Mouse (Mus musculus) neural tube, embryonic 15.5 days (tissue): ENCODE results near the gene Gm42906. TPM values are rescaled to one million over a fixed set of nuclear protein-coding genes. Genes with fewer than 3 reads are reported as not detected.

Experiments
- ATAC-seq: fragments of 200-750 bp; cut with Nextera tagmentation; 2 replicates; pipeline ENCODE4 v1.8.0; 2017; ENCODE audit warnings: mild to moderate bottlenecking, moderate TSS enrichment, moderate library complexity; ENCODE audit not compliant: low FRiP score
- H3K27ac ChIP-seq: fragments of 300-500 bp; sonication (generic); replicated peaks from 2 replicates; pipeline ENCODE4 v1.5.1; 2015; ENCODE audit warnings: mild to moderate bottlenecking, inconsistent platforms
- H3K27me3 ChIP-seq: fragments of 300-500 bp; sonication (generic); replicated peaks from 2 replicates; pipeline ENCODE4 v1.6.1; 2015; ENCODE audit warnings: inconsistent platforms
- H3K36me3 ChIP-seq: fragments of 300-500 bp; sonication (generic); 2 replicates; pipeline ENCODE4 v1.6.1; 2015; ENCODE audit warnings: inconsistent platforms
- H3K4me1 ChIP-seq: fragments of 300-500 bp; sonication (generic); 2 replicates; pipeline ENCODE4 v1.6.1; 2015; ENCODE audit warnings: inconsistent platforms
- H3K4me2 ChIP-seq: fragments of 300-500 bp; sonication (generic); 2 replicates; pipeline ENCODE4 v1.6.1; 2015; ENCODE audit warnings: inconsistent platforms, mild to moderate bottlenecking, moderate library complexity
- H3K4me3 ChIP-seq: fragments of 300-500 bp; sonication (generic); replicated peaks from 2 replicates; pipeline ENCODE4 v1.5.1; 2015; ENCODE audit warnings: mild to moderate bottlenecking, inconsistent platforms
- H3K9ac ChIP-seq: fragments of 300-500 bp; sonication (generic); replicated peaks from 2 replicates; pipeline ENCODE4 v1.6.1; 2015; ENCODE audit warnings: mild to moderate bottlenecking, inconsistent platforms
- H3K9me3 ChIP-seq: fragments of 300-500 bp; sonication (generic); replicated peaks from 2 replicates; pipeline ENCODE4 v1.6.1; 2016; ENCODE audit warnings: inconsistent platforms
- WGBS: fragments of 180-500 bp; shearing (Covaris S2); methylation state at CpG from one replicate; pipeline ENCODE4 v1.1.7; 2015; ENCODE audit warnings: mixed read lengths; 5-methylcytosine and 5-hydroxymethylcytosine counted together
- polyA plus RNA-seq: library from polyadenylated mRNA; unstranded; fragments of >200 nt; fragmentation: Nextera tagmentation; extraction: Ambion mirVana; gene quantifications from 2 replicates; pipeline ENCODE4 v1.2.1, GENCODE M21; 2015

Gm42906 gene
- polyA plus RNA-seq, 1 experiment from 2014 or later: not detected

GRCm38 (mm10) chr5:151092886-151093665, 334.9 kb downstream of the Gm42906 start:
- H3K27me3 ChIP-seq: no peaks in the 10 kb centered on the region
- H3K4me3 ChIP-seq: no peak overlapping the region
- no peak overlapping the region for H3K27ac ChIP-seq
- no peaks in the 10 kb centered on the region for H3K36me3 ChIP-seq
- H3K9ac ChIP-seq: no peak overlapping the region
- 77% methylated on average over 3 of the region's 3 CpGs for WGBS
- no peak for ATAC-seq
- H3K4me1 ChIP-seq: peaks cover 4% of the 10 kb centered on the region; the same call in 1 of the 2 replicates
- H3K9me3 ChIP-seq: no peaks in the 10 kb centered on the region
- H3K4me2 ChIP-seq: no peak overlapping the region

GRCm38 (mm10) chr5:151090996-151091395, 337.0 kb downstream of the Gm42906 start:
- no peaks in the 10 kb centered on the region for H3K36me3 ChIP-seq
- WGBS: 93% methylated on average over 6 of the region's 6 CpGs

GRCm38 (mm10) chr5:151089201-151089600, 338.8 kb downstream of the Gm42906 start:
- Histone ChIP-seq H3K9ac (no peak overlapping the region), H3K4me2 (no peak overlapping the region), H3K36me3 (no peaks in the 10 kb centered on the region), H3K4me3 (no peak overlapping the region), H3K9me3 (no peaks in the 10 kb centered on the region), H3K27me3 (no peaks in the 10 kb centered on the region), H3K4me1 (peaks cover 9% of the 10 kb centered on the region; the same call in 1 of the 2 replicates), H3K27ac (0 out of 2 replicates have a peak overlapping the region, but pooled peaks have one; percentile 8)
- ATAC-seq: no peak
- WGBS: 41% methylated on average over 6 of the region's 6 CpGs

More at GRCm38 (mm10) chr5:151090996-151091395, 337.0 kb downstream of the Gm42906 start:
- no peaks in the 10 kb centered on the region for H3K27me3 ChIP-seq
- no peak overlapping the region for H3K9ac ChIP-seq
- H3K9me3 ChIP-seq: no peaks in the 10 kb centered on the region
- H3K4me3 ChIP-seq: no peak overlapping the region
- H3K4me2 ChIP-seq: no peak overlapping the region
- peaks cover 9% of the 10 kb centered on the region; the same call in 1 of the 2 replicates for H3K4me1 ChIP-seq
- no peak overlapping the region for H3K27ac ChIP-seq
- ATAC-seq: no peak

- H3K36me3 ChIP-seq: no peaks in the 10 kb centered on the region
- no peak for ATAC-seq
- no peak overlapping the region for H3K4me3 ChIP-seq
- H3K4me1 ChIP-seq: peaks cover 9% of the 10 kb centered on the region; the same call in 1 of the 2 replicates
- H3K4me2 ChIP-seq: no peak overlapping the region
- 79% methylated on average over 9 of the region's 9 CpGs for WGBS
- no peak overlapping the region for H3K9ac ChIP-seq
- no peaks in the 10 kb centered on the region for H3K9me3 ChIP-seq
- H3K27me3 ChIP-seq: no peaks in the 10 kb centered on the region
- 0 out of 2 replicates have a peak overlapping the region, but pooled peaks have one; percentile 13 for H3K27ac ChIP-seq
Measured at GRCm38 (mm10) chr5:151086425-151087202, 341.3 kb downstream of the Gm42906 start.

- no peak overlapping the region for H3K4me3 ChIP-seq
- H3K27ac ChIP-seq: no peak overlapping the region
- H3K27me3 ChIP-seq: no peaks in the 10 kb centered on the region
- ATAC-seq: no peak
- H3K9ac ChIP-seq: no peak overlapping the region
- no peaks in the 10 kb centered on the region for H3K9me3 ChIP-seq
- no peaks in the 10 kb centered on the region for H3K36me3 ChIP-seq
- WGBS: 76% methylated on average over 8 of the region's 8 CpGs
- peaks cover 9% of the 10 kb centered on the region; the same call in 1 of the 2 replicates for H3K4me1 ChIP-seq
- no peak overlapping the region for H3K4me2 ChIP-seq
Measured at GRCm38 (mm10) chr5:151085749-151086148, 342.2 kb downstream of the Gm42906 start.

GRCm38 (mm10) chr5:151080276-151080675, 347.7 kb downstream of the Gm42906 start:
- no peak overlapping the region for H3K4me2 ChIP-seq
- no peak overlapping the region for H3K9ac ChIP-seq
- WGBS: 74% methylated on average over 4 of the region's 4 CpGs
- ATAC-seq: no peak
- no peaks in the 10 kb centered on the region for H3K9me3 ChIP-seq
- H3K36me3 ChIP-seq: no peaks in the 10 kb centered on the region
- no peaks in the 10 kb centered on the region for H3K27me3 ChIP-seq
- H3K4me1 ChIP-seq: 0 out of 2 replicates have a peak, but pooled peaks cover 4% of the 10 kb centered on the region
- no peak overlapping the region for H3K27ac ChIP-seq
- H3K4me3 ChIP-seq: no peak overlapping the region

- Histone ChIP-seq H3K4me3 (no peak overlapping the region), H3K27ac (no peak overlapping the region), H3K9me3 (no peaks in the 10 kb centered on the region), H3K9ac (no peak overlapping the region), H3K27me3 (no peaks in the 10 kb centered on the region), H3K4me1 (0 out of 2 replicates have a peak, but pooled peaks cover 4% of the 10 kb centered on the region), H3K4me2 (no peak overlapping the region), H3K36me3 (no peaks in the 10 kb centered on the region)
- no peak for ATAC-seq
- 97% methylated on average over 2 of the region's 2 CpGs for WGBS
Measured at GRCm38 (mm10) chr5:151077953-151078352, 350.0 kb downstream of the Gm42906 start.

- Histone ChIP-seq H3K27ac (no peak overlapping the region), H3K27me3 (no peaks in the 10 kb centered on the region), H3K4me1 (0 out of 2 replicates have a peak, but pooled peaks cover 4% of the 10 kb centered on the region), H3K36me3 (no peaks in the 10 kb centered on the region), H3K9me3 (no peaks in the 10 kb centered on the region), H3K4me2 (no peak overlapping the region), H3K9ac (no peak overlapping the region), H3K4me3 (no peak overlapping the region)
- WGBS: 64% methylated on average over 3 of the region's 3 CpGs
- no peak for ATAC-seq
Measured at GRCm38 (mm10) chr5:151076917-151077316, 351.0 kb downstream of the Gm42906 start.

- no peak for ATAC-seq
Measured at GRCm38 (mm10) chr5:151074282-151074681, 353.7 kb downstream of the Gm42906 start.

GRCm38 (mm10) chr5:151071430-151071829, 356.5 kb downstream of the Gm42906 start:
- 70% methylated on average over 6 of the region's 6 CpGs for WGBS
- Histone ChIP-seq H3K27me3 (no peaks in the 10 kb centered on the region), H3K9me3 (no peaks in the 10 kb centered on the region), H3K9ac (no peak overlapping the region), H3K4me2 (no peak overlapping the region), H3K36me3 (no peaks in the 10 kb centered on the region), H3K27ac (no peak overlapping the region), H3K4me3 (no peak overlapping the region), H3K4me1 (no peaks in the 10 kb centered on the region)
- ATAC-seq: no peak

More at GRCm38 (mm10) chr5:151074282-151074681, 353.7 kb downstream of the Gm42906 start:
- no peaks in the 10 kb centered on the region for H3K9me3 ChIP-seq
- no peaks in the 10 kb centered on the region for H3K36me3 ChIP-seq
- 82% methylated on average over 4 of the region's 4 CpGs for WGBS
- no peaks in the 10 kb centered on the region for H3K4me1 ChIP-seq
- no peaks in the 10 kb centered on the region for H3K27me3 ChIP-seq
- no peak overlapping the region for H3K4me3 ChIP-seq
- H3K4me2 ChIP-seq: no peak overlapping the region
- no peak overlapping the region for H3K9ac ChIP-seq
- no peak overlapping the region for H3K27ac ChIP-seq

GRCm38 (mm10) chr5:151070896-151071295, 357.1 kb downstream of the Gm42906 start:
- Histone ChIP-seq H3K4me2 (no peak overlapping the region), H3K4me3 (no peak overlapping the region), H3K9me3 (no peaks in the 10 kb centered on the region), H3K9ac (no peak overlapping the region), H3K27ac (no peak overlapping the region), H3K27me3 (no peaks in the 10 kb centered on the region), H3K36me3 (no peaks in the 10 kb centered on the region), H3K4me1 (no peaks in the 10 kb centered on the region)
- no peak for ATAC-seq
- 70% methylated on average over 6 of the region's 6 CpGs for whole genome bisulfite sequencing
